Mouse (Mus musculus) liver, postnatal 0 days (tissue): ENCODE results near the gene Ube2h.

Experiments used
- CTCF ChIP-seq: sonication (generic); IDR thresholded peaks from 2 replicates; pipeline ENCODE4 v1.5.1; 2016; ENCODE audit warnings: antibody characterized with exemption, low read depth
- EP300 ChIP-seq: IDR thresholded peaks from 2 replicates; pipeline ENCODE4 v1.6.1; 2016; ENCODE audit warnings: antibody characterized with exemption, low read depth, mild to moderate bottlenecking

GRCm38 (mm10) chr6:30171967-30172366 is 132.4 kb downstream of the Ube2h start:
- no peak for TF ChIP-seq CTCF
- no peak for TF ChIP-seq EP300
